Mouse (Mus musculus) midbrain, embryonic 13.5 days (tissue): ENCODE data around the gene 4930558C23Rik. TPM values are rescaled to one million over a fixed set of nuclear protein-coding genes. Genes with fewer than 3 reads are reported as not detected.
"Not testable (repeated sequence)": the region's sequence is repeated elsewhere in the genome, so short reads cannot be mapped to it uniquely, and the experiment has no call there.

Experiments used
- ATAC-seq: fragments of 200-750 bp; cut with Nextera tagmentation; 2 replicates; pipeline ENCODE4 v1.8.0; 2017; ENCODE audit warnings: mild to moderate bottlenecking, moderate TSS enrichment, moderate library complexity
- H3K27ac ChIP-seq: fragments of 300-500 bp; sonication (generic); 2 replicates; pipeline ENCODE4 v1.5.1; 2015; ENCODE audit warnings: inconsistent platforms, mild to moderate bottlenecking, moderate library complexity
- H3K27me3 ChIP-seq: fragments of 300-500 bp; sonication (generic); 2 replicates; pipeline ENCODE4 v1.6.1; 2015; ENCODE audit warnings: mild to moderate bottlenecking, inconsistent platforms
- H3K36me3 ChIP-seq: fragments of 300-500 bp; sonication (generic); 2 replicates; pipeline ENCODE4 v1.6.1; 2015; ENCODE audit warnings: mild to moderate bottlenecking, inconsistent platforms
- H3K4me1 ChIP-seq: fragments of 300-500 bp; sonication (generic); replicated peaks from 2 replicates; pipeline ENCODE4 v1.6.1; 2015; ENCODE audit warnings: inconsistent platforms
- H3K4me2 ChIP-seq: fragments of 300-500 bp; sonication (generic); replicated peaks from 2 replicates; pipeline ENCODE4 v1.6.1; 2015; ENCODE audit warnings: moderate library complexity, mild to moderate bottlenecking, inconsistent platforms
- H3K4me3 ChIP-seq: fragments of 300-500 bp; sonication (generic); replicated peaks from 2 replicates; pipeline ENCODE4 v1.5.1; 2015; ENCODE audit warnings: mild to moderate bottlenecking, inconsistent platforms
- H3K9ac ChIP-seq: fragments of 300-500 bp; sonication (generic); replicated peaks from 2 replicates; pipeline ENCODE4 v1.6.1; 2015; ENCODE audit warnings: mild to moderate bottlenecking, inconsistent platforms
- H3K9me3 ChIP-seq: fragments of 300-500 bp; sonication (generic); 2 replicates; pipeline ENCODE4 v1.6.1; 2016; ENCODE audit warnings: mild to moderate bottlenecking, inconsistent platforms
- WGBS: fragments of 180-500 bp; shearing (Covaris S2); methylation state at CpG from one replicate; pipeline ENCODE4 v1.1.7; 2015; 5-methylcytosine and 5-hydroxymethylcytosine counted together
- polyA plus RNA-seq: library from polyadenylated mRNA; unstranded; fragments of >200 nt; fragmentation: Nextera tagmentation; extraction: Ambion mirVana; gene quantifications from 2 replicates; pipeline ENCODE4 v1.2.1, GENCODE M21; 2015

4930558C23Rik gene
- polyA plus RNA-seq, 1 experiment from 2014 or later: not detected

DNA sequence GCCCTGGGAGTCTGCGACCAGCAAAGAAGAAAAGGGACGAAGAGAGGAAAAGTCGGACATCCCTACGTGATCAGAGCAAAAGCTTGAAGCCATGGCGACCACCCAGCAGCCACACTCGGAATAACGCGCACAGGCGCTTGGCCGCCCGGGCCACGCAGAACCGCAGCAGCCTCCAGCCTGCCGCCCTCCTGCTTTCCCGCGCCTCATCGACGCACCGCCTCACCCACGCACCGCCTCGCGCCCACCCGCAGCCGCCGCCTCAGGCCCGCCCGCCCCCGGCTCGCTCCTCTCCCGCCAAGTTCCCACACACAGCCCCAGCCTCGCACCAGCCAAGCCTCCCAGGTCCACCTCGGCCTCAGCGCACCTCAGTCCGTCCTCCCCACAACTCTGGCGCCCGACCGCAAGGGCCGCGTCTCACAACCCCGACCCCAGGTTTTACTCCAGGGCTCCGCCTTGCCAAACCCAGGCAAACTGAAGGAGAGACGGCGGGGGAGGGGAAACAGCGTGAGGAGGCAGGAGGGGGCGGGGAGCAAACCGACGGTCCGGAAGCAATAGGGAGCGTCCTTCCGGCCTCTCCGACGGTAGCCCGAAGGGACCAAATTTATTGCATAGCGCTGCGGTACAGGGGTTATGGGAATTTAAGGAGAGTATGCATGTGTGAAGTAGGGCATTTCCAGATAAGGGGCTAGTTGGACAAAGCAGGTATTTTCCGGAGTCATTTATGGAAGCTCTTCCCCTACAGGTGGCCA is 45.8 kb downstream of the 4930558C23Rik start, which contains the start of gene Setdb1:
Gene Setdb1, minus strand, starts transcription at position 502 of the 749 bp plus-strand sequence.
- H3K9ac ChIP-seq: peak within 1 kb of the TSS; percentile 63
- peak within 1 kb of the TSS; percentile 54 for H3K4me3 ChIP-seq
- not testable (repeated sequence) for H3K27me3 ChIP-seq, H3K4me1 ChIP-seq, H3K9me3 ChIP-seq
- 0 out of 2 replicates have a peak within 1 kb of the TSS, but pooled peaks have one; percentile 44 for H3K27ac ChIP-seq
- peak; percentile 97 for ATAC-seq
- under 1% methylated on average over 36 of the region's 57 CpGs for WGBS
- H3K36me3 ChIP-seq: peaks cover 19% of the 10 kb centered on the region
- peak within 1 kb of the TSS; percentile 54 for H3K4me2 ChIP-seq

GRCm38 (mm10) chr3:95355911-95356544 is 46.6 kb downstream of the 4930558C23Rik start:
- H3K9ac ChIP-seq, H3K27me3 ChIP-seq, H3K27ac ChIP-seq, H3K9me3 ChIP-seq, ATAC-seq, H3K4me1 ChIP-seq: not testable (repeated sequence)
- peak overlapping the region; percentile 54 for H3K4me2 ChIP-seq
- 43% methylated on average over 9 of the region's 19 CpGs for WGBS
- H3K36me3 ChIP-seq: peaks cover 26% of the 10 kb centered on the region
- peak overlapping the region; percentile 54 for H3K4me3 ChIP-seq

GRCm38 (mm10) chr3:95349491-95349890 is 53.1 kb downstream of the 4930558C23Rik start:
- Histone ChIP-seq H3K36me3 (peaks cover 87% of the 10 kb centered on the region), H3K4me3 (no peak overlapping the region), H3K27ac (no peak overlapping the region), H3K4me2 (no peak overlapping the region), H3K4me1 (no peaks in the 10 kb centered on the region), H3K27me3 (no peaks in the 10 kb centered on the region), H3K9ac (no peak overlapping the region), H3K9me3 (no peaks in the 10 kb centered on the region)
- ATAC-seq: no peak

DNA sequence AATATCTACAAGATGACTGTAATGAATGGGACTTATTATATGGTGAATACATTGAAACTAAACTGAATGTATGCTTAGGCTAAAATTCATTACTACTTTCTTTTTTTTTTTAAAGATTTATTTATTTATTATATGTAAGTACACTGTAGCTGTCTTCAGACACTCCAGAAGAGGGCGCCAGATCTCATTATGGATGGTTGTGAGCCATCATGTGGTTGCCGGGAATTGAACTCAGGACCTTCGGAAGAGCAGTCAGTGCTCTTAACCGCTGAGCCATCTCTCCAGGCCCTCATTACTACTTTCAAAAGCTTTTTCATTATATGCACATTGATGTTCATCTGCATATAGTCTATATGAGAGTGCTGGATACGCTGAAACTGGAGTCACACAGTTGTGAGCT is 54.3 kb downstream of the 4930558C23Rik start:
- not testable (repeated sequence) for H3K4me2 ChIP-seq, H3K4me3 ChIP-seq, ATAC-seq, H3K9me3 ChIP-seq, H3K27ac ChIP-seq, H3K27me3 ChIP-seq, H3K9ac ChIP-seq, H3K4me1 ChIP-seq
- H3K36me3 ChIP-seq: peaks cover 88% of the 10 kb centered on the region
- 90% methylated on average over 5 of the region's 5 CpGs for WGBS

DNA sequence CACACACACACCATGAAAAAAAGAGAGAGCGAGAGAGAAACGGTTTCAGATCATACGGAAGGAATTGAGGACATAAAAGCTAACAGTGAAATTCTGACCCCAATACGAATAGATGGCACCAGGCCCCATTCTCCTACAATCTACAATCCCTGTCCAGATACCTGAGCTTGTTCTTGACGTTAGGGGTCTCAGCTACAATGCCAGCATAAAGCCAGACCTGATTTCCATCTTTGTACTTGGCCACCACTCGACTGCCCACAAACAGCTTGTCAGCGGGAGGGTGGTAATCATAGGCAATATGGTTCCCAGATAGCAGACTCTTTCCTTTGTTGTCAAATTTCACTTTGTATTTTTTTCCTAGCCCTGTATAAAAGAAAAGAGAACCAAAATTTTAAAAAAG is 56.2 kb downstream of the 4930558C23Rik start:
- H3K9ac ChIP-seq: no peak overlapping the region
- ATAC-seq: no peak
- no peak overlapping the region for H3K4me3 ChIP-seq
- no peak overlapping the region for H3K4me2 ChIP-seq
- no peaks in the 10 kb centered on the region for H3K4me1 ChIP-seq
- H3K27ac ChIP-seq: no peak overlapping the region
- no peaks in the 10 kb centered on the region for H3K27me3 ChIP-seq
- H3K9me3 ChIP-seq: no peaks in the 10 kb centered on the region
- 94% methylated on average over 7 of the region's 7 CpGs for WGBS
- H3K36me3 ChIP-seq: peaks cover 88% of the 10 kb centered on the region

- not testable (repeated sequence) for ATAC-seq, H3K4me3 ChIP-seq, H3K4me1 ChIP-seq, H3K27me3 ChIP-seq, H3K9me3 ChIP-seq, H3K9ac ChIP-seq, H3K27ac ChIP-seq, H3K4me2 ChIP-seq
- peaks cover 91% of the 10 kb centered on the region for H3K36me3 ChIP-seq
- WGBS: 95% methylated on average over 9 of the region's 9 CpGs
Observed at GRCm38 (mm10) chr3:95343356-95344000, 59.2 kb downstream of the 4930558C23Rik start.

- no peaks in the 10 kb centered on the region for H3K27me3 ChIP-seq
- H3K4me2 ChIP-seq: no peak overlapping the region
- no peak for ATAC-seq
- no peaks in the 10 kb centered on the region for H3K9me3 ChIP-seq
- H3K27ac ChIP-seq: no peak overlapping the region
- H3K4me3 ChIP-seq: no peak overlapping the region
- H3K36me3 ChIP-seq: peaks cover 97% of the 10 kb centered on the region
- WGBS: 98% methylated on average over 4 of the region's 4 CpGs
- no peaks in the 10 kb centered on the region for H3K4me1 ChIP-seq
- H3K9ac ChIP-seq: no peak overlapping the region
Observed at GRCm38 (mm10) chr3:95338251-95338650, 64.4 kb downstream of the 4930558C23Rik start.

- Histone ChIP-seq H3K9me3 (no peaks in the 10 kb centered on the region), H3K9ac (no peak overlapping the region), H3K4me2 (no peak overlapping the region), H3K36me3 (peaks cover 98% of the 10 kb centered on the region), H3K27me3 (no peaks in the 10 kb centered on the region), H3K4me1 (no peaks in the 10 kb centered on the region), H3K4me3 (no peak overlapping the region), H3K27ac (no peak overlapping the region)
- no peak for ATAC-seq
- 94% methylated on average over 4 of the region's 4 CpGs for WGBS
Observed at GRCm38 (mm10) chr3:95337345-95337744, 65.3 kb downstream of the 4930558C23Rik start.

Other genes starting within 250 kb of the 4930558C23Rik start
- 23.4 and 37.6 TPM in 2 replicates for gene Sema6c, start 242.4 kb downstream of the 4930558C23Rik start, polyA plus RNA-seq
- gene Gabpb2, start 184.9 kb downstream of the 4930558C23Rik start, polyA plus RNA-seq: 5.5 and 5.7 TPM in 2 replicates
- gene Cdc42se1, start 174.1 kb downstream of the 4930558C23Rik start, polyA plus RNA-seq: 66.8 and 68.4 TPM in 2 replicates
- 253 and 276 TPM in 2 replicates for gene Mllt11, start 170.7 kb downstream of the 4930558C23Rik start, polyA plus RNA-seq
- gene Gm128, start 161.2 kb downstream of the 4930558C23Rik start, polyA plus RNA-seq: 0.23 and 0.26 TPM in 2 replicates
- gene Bnipl, start 151.6 kb downstream of the 4930558C23Rik start, polyA plus RNA-seq: 0.17 TPM in 1 of 2 replicates, not detected in the other
- 47.5 and 50.5 TPM in 2 replicates for gene Mindy1, start 121.5 kb downstream of the 4930558C23Rik start, polyA plus RNA-seq
- 46.4 and 50.1 TPM in 2 replicates for gene Prune1, start 120.8 kb downstream of the 4930558C23Rik start, polyA plus RNA-seq
- 0.58 and 0.63 TPM in 2 replicates for gene Anxa9, start 95.7 kb downstream of the 4930558C23Rik start, polyA plus RNA-seq
- gene Cers2, start 88.0 kb downstream of the 4930558C23Rik start, polyA plus RNA-seq: 91.3 and 93.8 TPM in 2 replicates
- gene Setdb1, start 45.6 kb downstream of the 4930558C23Rik start, polyA plus RNA-seq: 45.7 and 49.9 TPM in 2 replicates
- gene Arnt, start 31.5 kb upstream of the 4930558C23Rik start, polyA plus RNA-seq: 22.5 and 26.1 TPM in 2 replicates
- 4.8 and 5.8 TPM in 2 replicates for gene Ctsk, start 96.4 kb upstream of the 4930558C23Rik start, polyA plus RNA-seq
- 10.5 and 10.6 TPM in 2 replicates for gene Ctss, start 123.9 kb upstream of the 4930558C23Rik start, polyA plus RNA-seq
- not detected in 2 replicates for gene Hormad1, start 156.8 kb upstream of the 4930558C23Rik start, polyA plus RNA-seq
- 35.2 and 37.7 TPM in 2 replicates for gene Golph3l, start 186.1 kb upstream of the 4930558C23Rik start, polyA plus RNA-seq
- gene Ensa, start 222.2 kb upstream of the 4930558C23Rik start, polyA plus RNA-seq: 116 TPM in 2 replicates